Mouse (Mus musculus) olfactory bulb, adult 2 months (tissue): Measurements from ENCODE around the gene Dach1.

Experiments used
- CTCF ChIP-seq: fragments of 200-500 bp; IDR thresholded peaks from 2 replicates; pipeline ENCODE4 v1.5.1; 2012; ENCODE audit warnings: low read depth, mild to moderate bottlenecking, low read length, moderate library complexity; ENCODE audit not compliant: insufficient read depth
- POLR2A ChIP-seq: fragments of 200-500 bp; IDR thresholded peaks from 2 replicates; pipeline ENCODE4 v1.6.1; 2012; ENCODE audit warnings: mild to moderate bottlenecking, low read depth, low read length, moderate library complexity; ENCODE audit not compliant: insufficient read depth

- no peak for TF ChIP-seq CTCF
- no peak for TF ChIP-seq POLR2A
Measured at GRCm38 (mm10) chr14:97956356-97956755, 213.2 kb downstream of the Dach1 start.
